Mouse (Mus musculus): ENCODE measurements around the gene Dcpp1.
"Not testable (repeated sequence)": the region's sequence is repeated elsewhere in the genome, so short reads cannot be mapped to it uniquely, and the experiment has no call there.

Dcpp1 gene

DNA sequence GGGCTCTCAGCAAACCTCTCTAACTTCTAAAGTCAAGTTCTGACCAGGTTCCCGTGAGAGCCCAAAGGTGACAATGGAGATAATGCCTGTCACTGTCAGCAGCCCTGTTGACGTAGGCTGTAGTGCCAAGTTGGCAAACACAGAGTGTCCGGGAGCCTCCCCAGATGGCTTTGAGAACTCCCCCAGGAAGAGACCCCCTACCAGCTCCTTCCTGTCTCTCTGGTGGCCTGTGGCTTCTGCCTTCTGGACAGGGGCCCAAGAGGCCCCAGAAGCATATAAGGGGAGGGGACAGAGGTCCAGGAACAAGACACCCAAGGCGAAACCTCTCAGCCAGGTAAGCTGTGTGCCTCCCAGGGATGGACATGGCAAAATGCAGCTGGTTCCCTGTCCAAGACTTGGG, at the start of gene Dcpp1, which contains the start of gene Dcpp2:
Gene Dcpp1 (plus strand): TSS at position 301 of the 400 bp plus-strand sequence.
Gene Dcpp2 (plus strand): TSS at position 305 of the 400 bp plus-strand sequence.
- DNase-seq (ENCODE audit: low spot score): not testable (repeated sequence)

DNA sequence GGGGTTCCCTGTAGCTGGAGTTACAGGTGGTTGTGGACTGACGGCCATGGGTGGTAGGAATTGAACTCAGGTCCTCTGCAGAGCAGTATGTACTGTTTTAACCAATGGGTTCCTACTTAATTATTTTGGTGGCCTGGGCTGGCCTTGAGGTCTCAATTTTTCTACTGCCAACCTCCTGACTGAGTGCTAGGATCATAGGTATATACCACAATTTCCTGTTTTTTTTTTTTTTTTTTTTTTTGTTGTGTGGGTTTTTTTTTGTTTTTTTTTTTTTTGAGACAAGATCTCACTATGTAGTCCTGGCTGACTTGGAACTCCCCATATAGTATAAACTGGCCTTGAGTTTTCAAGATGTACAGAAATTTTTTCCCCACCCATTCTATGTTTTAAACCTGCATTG, 49.5 kb upstream of the Dcpp1 start:
- no peak for DNase-seq (ENCODE audit: low spot score)

DNA sequence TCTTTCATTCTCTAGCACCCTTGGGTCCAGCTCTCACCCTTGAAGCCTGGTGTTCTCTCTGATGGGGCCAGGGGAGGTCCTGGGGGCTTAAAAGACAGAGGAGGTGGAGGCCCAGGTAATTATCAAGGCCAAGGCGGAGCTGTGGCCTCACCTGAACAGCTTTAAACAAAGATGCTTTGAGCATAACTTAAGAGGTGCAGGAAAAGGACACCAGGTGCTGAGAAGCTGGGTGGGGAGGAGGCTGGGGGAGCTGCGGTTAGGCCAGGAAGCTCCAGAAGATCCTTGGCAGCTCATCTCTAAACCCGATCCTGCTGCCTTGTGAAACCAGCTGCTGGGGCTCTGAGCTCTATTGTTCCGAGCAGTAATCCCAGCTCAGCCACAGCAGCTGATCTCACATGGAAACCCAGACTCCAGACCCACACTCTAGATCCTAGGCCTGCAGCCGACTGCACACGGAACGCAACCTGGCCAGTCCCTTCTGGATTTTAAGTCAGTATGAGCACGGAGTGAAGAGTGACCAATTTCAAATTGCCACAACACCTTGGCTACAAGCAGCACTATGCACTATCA, 44.6 kb upstream of the Dcpp1 start, which contains the start of gene Prss33:
Gene Prss33 (minus strand): TSS at position 51 of the 570 bp plus-strand sequence.
- no peak for DNase-seq (ENCODE audit: low spot score)

DNA sequence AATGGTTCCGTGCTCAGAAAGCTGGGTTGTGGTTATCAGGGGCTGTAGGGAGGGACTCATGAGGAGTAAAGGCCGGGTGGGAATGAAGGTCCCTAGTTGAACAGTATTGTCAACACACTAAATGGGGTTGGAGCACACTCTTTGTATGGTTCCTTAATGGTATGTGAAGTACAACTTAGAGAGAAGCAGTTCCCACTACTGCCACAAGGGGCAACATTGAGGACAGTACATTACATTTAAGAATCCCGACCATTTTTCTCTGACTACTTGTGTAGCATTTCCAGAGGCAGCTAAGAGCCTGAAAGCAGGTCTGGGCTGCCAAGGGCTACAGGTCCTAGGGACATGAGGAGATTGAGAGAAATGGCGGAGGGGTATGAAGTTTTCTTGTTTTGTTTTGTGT, 39.5 kb upstream of the Dcpp1 start:
- peak; percentile 76 for DNase-seq (ENCODE audit: low spot score)

DNA sequence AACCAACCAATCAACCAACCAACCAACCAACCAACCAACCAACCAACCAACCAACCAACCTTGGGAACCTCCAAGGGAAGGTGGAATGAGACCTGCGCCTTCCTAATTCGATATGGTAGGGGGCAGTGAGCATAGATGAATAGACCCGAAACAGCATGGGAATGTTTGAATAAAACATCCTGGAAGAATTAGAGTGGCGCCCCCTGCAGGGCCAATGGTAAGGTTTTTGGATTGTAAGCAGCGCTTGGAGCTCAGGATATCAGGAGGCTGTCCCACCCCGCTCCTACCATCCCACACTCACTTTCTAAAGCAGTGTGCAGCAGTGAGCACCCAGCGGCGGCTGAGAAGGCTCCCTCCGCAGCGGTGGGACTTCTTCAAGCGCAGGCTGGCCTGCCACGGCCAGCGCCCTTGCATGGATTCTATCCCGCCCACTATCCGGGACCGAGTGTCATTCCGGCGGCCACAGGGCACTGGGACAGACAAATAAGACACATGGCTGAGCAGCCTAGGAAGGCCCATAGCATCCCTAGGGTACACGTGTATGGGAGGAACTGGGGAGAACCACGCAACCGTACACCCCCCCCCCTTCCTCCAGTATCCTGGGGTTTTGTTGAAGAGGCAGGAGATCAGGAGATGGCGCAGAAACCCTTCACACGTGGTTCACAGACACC, 37.4 kb upstream of the Dcpp1 start:
- DNase-seq (ENCODE audit: low spot score): peak; percentile 46

DNA sequence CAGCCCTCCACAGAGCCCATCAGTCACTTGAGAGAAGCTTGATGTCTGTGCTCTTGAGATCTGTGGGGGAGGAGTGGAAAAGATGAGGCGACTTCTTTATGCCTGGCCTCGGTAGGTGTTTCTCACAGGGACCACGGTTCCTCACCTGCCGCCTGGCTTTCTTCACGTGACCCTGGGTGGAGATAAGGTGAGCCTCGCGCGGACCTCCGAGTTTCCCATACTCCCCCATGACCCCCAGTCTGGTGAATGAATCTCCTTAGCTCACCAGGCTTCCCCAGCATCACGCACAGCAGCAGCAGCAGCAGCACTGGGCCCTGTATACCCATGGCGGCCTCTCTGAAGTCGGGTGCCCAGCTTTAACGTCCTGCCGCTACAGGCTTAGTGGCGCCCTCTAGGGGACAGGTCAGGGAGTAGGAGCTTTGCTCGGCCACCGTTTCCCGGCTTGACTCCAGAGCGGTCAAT, 36.8 kb upstream of the Dcpp1 start, which contains the start of the genes Prss32 and Prss41:
Gene Prss32 (plus strand): TSS at position 44 of the 462 bp plus-strand sequence.
Gene Prss41 (minus strand): TSS at position 361 of the 462 bp plus-strand sequence.
- DNase-seq (ENCODE audit: low spot score): peak; percentile 74

DNA sequence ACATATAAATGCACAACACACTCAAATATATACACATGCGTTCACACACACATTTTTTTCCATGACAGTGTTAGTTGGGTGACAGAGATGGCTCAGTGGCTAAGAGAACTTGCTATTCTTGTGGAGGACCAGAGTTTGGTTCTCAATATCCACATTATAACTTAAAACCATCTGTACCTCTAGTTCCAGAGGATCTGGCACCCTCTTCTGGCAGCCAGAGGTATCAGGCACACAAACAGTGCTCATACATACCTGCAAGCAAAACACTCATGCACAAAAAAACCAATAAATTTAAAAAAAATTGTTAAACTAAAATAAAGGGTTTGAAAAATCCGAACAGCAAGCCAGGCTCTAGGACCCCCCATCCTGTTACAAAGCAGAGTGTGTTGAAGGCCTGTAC, 30.6 kb upstream of the Dcpp1 start:
- no peak for DNase-seq (ENCODE audit: low spot score)

DNA sequence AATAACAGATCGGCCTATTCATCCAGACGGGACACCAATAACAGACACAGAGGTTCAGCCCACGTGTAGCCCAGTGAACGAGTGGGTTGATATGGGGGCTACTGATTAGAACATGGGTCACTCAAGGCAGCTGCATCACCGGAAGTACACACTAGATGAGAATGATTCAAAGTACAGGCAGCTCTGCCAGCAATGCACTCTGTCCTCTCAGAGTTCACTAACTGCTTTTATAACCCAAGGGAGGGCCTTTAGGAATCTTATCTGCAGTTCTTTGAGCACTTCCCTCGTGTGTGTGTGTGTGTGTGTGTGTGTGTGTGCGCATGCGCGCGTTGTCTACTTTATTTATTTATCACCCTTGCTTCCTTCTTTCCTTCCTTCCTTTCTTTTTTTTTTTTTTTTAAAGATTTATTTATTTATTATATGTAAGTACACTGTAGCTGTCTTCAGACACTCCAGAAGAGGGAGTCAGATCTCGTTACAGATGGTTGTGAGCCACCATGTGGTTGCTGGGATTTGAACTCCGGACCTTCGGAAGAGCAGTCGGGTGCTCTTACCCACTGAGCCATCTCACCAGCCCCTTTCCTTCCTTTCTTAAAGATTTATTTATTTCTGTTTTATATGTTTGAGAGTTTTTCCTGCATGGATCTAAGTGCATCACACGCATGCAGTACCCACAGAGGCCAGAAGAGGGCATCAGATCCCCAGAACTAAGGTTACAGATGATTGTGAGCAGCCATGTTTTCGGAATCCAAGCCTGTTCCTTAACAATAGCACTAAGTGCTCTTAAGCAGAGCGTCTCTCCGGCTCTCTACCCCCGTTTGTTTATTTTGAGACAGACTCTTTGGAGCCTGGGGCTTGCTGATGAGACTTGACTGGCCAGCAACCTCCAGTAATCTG, 29.6 kb upstream of the Dcpp1 start:
- DNase-seq (ENCODE audit: low spot score): peak; percentile 56

DNA sequence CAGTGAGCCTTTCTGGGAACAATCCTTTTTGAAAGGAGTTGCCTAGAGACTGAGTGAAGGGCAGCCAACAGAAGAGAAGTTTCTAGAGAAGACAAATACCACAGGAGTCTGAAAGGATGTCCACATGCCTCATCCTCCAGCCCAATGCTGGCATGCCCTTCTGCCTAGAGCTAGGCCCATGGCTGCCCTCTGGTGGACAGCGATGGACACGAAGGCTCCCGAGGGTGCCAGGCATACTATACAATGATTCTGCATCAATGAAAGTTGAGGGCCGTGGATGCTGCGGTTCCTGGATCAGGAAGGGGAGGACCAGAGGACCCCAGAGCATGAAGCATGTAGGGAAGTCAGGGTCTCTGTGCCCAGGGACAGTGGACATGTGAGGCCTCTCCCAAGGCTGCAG, 27.4 kb upstream of the Dcpp1 start:
- peak; percentile 25 for DNase-seq (ENCODE audit: low spot score)

DNA sequence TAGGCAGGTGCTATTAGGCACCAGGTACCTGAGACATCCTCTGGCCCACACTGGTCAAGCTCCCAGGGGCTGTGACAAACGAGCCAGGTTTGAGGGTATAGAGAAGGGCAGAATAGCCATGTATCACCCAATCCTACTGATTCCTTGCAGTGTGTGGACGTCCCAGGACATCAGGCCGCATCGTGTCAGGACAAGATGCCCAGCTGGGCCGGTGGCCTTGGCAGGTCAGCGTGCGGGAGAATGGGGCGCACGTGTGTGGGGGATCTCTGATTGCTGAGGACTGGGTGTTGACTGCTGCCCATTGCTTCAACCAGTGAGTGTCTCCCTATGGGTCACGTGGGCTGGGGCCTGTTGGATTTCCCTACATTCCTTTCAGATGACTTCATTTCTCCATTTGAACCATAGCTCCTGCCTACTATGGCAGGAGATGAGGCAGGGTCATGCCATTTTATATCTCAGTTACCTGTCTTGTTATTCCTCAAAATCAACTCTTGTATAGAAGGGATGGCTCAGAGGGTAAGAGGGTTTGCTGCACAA, 26.4 kb upstream of the Dcpp1 start:
- no peak for DNase-seq (ENCODE audit: low spot score)

DNA sequence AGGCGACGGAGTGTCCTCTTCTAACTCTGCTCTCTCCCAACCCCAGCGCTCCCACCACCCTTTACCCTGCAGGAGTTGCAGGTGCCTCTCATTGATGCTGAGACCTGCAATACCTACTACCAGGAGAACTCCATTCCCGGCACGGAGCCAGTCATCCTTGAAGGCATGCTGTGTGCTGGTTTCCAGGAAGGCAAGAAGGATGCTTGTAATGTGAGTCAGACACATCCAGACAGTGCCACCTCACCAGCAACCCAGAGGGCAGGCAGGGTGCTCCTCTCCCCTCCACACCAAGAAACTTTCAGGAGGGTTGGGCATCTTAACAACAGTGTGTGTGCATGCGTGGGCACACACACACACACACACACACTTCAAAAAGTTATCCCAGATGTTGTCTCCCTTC, 23.5 kb upstream of the Dcpp1 start:
- DNase-seq (ENCODE audit: low spot score): no peak

DNA sequence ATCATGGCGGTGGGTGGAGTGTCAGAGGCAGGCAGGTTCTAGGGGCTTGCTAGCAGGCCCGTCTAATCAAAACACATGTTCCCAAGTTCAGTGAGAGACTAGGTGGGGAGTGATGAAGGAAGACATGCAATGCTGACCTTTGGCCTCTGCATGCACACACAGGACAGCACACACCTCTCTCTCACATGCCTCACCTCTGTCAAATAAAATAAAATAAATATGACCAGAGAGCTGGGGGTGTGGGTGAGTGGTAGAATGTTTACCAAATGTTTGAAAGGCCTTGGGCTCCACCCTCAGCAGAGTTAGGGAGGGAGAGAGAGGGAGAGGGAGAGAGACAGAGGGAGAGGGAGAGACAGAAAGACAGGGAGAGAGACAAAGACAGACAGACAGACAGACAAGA, 22.8 kb upstream of the Dcpp1 start:
- no peak for DNase-seq (ENCODE audit: low spot score)

DNA sequence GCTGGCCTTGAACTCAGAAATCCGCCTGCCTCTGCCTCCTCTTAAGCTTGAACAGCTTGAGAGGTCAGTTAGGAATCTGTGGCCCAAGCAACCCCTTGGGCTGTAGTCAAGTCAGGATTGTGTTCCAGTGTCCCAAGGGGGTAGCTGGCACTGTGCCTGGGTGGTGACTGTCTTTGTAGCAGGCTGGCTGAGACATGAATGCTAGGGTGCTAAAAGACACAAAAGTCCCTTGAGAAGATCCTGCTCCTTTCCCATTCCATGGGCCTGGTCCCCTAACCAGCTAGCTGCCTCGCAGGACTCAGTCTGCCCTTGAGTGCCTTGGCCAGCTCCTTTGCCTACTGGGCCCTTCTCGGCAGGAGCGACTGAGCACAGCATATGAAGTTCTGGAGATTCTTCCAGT, 17.8 kb upstream of the Dcpp1 start:
- DNase-seq (ENCODE audit: low spot score): no peak

DNA sequence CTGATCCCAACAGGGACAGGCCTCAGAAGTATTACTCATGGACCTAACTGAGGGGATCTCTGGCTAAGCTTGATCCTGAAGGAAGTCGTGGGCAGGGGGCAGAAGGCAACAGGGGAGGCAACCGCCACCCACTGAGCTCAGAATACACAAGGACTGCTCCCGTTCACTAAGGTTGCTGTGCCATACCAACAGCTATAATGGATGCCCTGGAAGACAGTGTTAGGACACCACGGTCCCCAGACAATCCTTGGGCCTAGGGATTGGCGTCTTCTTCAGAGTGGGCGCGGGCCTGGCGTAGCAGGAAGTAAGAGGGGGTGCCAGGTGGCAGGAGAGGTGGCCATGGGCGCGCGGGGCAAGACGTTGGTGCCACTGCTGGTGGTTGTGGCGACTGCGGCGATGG, 12.9 kb upstream of the Dcpp1 start, which contains the start of gene Prss21:
Gene Prss21 (plus strand): TSS at position 301 of the 400 bp plus-strand sequence.
- DNase-seq (ENCODE audit: low spot score): no peak

DNA sequence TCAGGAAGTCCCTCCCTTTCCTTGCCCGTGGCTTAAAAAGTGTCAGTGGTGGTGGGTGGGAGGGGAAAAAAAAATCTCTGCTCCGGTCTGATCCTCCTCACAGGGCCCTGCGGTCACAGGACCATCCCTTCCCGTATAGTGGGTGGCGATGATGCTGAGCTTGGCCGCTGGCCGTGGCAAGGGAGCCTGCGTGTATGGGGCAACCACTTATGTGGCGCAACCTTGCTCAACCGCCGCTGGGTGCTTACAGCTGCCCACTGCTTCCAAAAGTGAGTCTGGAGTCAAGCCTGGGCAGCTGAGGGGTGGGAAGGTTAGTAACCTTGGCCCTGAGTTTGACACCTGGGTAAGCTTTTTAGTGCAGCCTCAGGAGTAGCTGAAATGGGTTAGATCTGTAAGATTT, 12.2 kb upstream of the Dcpp1 start:
- DNase-seq (ENCODE audit: low spot score): no peak

DNA sequence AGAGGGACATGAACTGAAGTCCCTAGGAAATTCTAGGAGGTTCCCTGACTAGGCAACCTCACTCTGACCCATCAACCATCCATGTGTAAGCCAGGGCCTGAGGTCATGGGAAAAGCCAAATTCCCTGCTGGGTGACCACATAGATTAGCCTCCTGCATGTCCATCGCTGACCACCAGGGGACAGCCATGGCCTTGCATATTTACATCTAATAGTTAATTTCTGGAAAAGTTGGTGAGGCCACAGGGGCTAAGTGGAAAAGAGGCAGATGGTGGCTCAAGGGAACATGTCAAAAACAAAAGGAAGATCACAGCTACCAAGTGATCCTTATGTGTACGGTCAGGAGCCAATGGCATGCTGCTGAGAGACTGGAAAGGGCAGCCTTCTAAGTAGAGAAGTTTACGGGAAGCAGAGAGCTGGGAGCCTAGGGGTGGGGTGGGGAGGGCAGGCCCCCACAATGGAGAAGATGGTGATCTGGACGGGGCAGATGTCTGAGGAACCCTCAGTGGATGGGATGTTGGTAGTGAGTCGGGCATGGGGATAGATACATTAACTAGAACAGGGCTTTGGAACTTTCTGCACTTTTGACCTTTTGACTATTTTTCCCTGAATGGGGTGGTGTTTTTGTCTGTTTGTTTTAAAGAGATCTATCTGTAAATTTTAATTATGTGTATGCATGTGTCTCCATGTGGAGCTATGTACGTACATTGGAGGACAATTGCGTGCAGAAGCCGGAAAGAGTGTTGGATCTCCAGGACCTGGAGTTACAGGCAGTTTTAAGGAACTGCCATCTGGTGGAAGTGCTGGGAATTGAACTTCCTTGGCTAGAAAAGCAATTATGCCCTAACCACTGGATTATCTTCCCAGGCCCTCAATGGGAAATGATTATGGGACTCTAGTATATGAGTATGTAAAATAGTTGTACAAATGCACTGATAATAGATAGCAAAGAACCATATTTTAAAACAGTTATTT, 6.5 kb upstream of the Dcpp1 start:
- DNase-seq (ENCODE audit: low spot score): no peak

DNA sequence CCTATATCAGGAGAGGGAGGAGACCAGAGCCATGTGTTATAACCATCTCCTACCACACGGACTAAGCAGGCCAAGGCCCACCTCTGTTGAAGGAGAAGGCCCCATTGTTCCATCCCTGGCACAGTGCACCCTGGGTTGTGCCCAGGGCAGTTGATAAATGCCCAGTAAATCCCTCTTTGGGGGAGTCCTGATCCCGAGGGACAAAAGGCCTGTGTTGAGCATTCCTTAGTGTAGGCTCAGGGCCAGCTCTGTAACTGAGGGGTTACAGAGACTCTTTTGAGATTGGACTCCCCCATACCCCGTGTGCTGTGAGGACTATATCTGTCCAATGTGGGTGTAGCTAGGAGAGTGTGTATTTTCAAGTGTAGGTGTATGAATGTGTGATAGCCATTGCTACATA, 3.9 kb upstream of the Dcpp1 start:
- DNase-seq (ENCODE audit: low spot score): no peak

DNA sequence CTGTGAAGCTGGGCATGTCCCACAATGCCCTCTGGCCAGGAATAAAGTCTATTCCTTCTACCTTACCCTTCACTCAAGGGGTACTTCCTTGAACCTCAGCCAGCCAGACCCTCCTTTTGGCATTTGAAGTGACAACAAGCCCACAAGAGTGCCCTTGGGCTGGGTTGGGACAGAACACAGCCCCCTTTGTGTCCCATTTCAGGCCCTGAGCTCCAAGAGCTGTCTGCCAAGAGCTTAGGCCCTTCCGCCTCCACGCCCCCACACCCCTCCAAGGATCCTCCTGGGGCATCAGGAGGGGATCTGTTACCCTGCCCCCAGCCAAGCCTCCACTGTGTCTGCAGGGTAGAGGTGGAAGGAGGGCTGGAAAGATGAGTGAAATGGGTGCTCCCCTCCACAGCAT, 3.5 kb upstream of the Dcpp1 start:
- no peak for DNase-seq (ENCODE audit: low spot score)

DNA sequence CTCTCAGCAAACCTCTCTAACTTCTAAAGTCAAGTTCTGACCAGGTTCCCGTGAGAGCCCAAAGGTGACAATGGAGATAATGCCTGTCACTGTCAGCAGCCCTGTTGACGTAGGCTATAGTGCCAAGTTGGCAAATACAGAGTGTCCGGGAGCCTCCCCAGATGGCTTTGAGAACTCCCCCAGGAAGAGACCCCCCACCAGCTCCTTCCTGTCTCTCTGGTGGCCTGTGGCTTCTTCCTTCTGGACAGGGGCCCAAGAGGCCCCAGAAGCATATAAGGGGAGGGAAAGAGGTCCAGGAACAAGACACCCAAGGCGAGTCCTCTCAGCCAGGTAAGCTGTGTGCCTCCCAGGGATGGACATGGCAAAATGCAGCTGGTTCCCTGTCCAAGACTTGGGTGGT, 36.5 kb downstream of the Dcpp1 start, which contains the start of gene Dcpp3:
Gene Dcpp3 (plus strand): TSS at position 301 of the 400 bp plus-strand sequence.
- DNase-seq (ENCODE audit: low spot score): not testable (repeated sequence)

DNA sequence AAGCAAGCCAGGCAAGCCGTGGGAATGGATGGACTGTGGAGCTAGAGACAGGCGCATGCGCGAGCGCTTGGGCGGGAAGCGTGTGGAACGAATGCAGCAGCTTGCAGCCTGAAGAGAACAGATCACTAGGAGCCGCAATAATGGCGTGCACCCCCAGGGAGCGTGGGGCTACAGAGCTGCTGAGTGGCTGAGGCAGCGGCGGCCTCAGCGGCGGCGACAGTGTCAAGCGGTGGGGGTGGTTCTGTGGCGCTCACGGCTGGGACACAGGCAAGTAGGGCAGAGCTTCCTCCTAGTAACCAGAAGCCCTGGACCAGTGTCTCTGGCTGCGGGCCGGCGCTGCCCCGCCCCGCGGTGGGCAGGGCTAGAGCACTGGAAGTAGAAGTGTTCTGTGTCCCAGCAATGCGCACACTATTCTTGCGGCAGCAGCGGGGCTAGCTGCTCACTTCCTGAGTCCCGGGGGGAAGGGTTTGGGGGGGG, 43.9 kb downstream of the Dcpp1 start:
- DNase-seq (ENCODE audit: low spot score): peak; percentile 80

DNA sequence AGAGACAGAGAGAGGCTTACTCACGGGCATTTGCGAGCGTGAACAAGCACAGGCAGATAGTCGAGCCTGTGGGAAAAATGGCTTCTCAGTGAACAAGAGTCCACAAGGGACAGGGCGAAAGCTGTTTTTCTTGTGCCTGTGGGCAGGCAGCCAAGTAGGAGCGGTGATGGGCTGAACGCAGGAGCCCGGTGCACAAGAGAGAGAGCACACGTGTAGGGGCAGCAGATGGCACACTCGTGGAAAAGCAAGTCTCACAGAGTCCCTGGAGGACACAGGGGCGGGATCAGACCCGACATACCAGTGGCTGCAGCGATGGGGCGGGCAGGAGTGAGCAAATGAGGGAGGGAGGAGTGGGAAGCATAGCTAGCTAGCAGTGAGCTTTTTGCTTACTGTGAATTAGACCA, 44.4 kb downstream of the Dcpp1 start:
- peak; percentile 49 for DNase-seq (ENCODE audit: low spot score)

All from c-Kit-positive CD71-positive TER-119-positive erythroid progenitor cells, embryonic 14.5 days (primary cell).